Mouse (Mus musculus) adrenal gland, postnatal 0 days (tissue): ENCODE results near the gene Pafah1b3. TPM values are rescaled to one million over a fixed set of nuclear protein-coding genes. Genes with fewer than 3 reads are reported as not detected.

Experiments used
- polyA plus RNA-seq: library from polyadenylated mRNA; unstranded; fragments of >200 nt; fragmentation: Nextera tagmentation; extraction: Ambion mirVana; gene quantifications from 2 replicates; pipeline ENCODE4 v1.2.1, GENCODE M21; 2015

Gene Pafah1b3
- polyA plus RNA-seq, result 102 and 162 TPM in 2 replicates

DNA sequence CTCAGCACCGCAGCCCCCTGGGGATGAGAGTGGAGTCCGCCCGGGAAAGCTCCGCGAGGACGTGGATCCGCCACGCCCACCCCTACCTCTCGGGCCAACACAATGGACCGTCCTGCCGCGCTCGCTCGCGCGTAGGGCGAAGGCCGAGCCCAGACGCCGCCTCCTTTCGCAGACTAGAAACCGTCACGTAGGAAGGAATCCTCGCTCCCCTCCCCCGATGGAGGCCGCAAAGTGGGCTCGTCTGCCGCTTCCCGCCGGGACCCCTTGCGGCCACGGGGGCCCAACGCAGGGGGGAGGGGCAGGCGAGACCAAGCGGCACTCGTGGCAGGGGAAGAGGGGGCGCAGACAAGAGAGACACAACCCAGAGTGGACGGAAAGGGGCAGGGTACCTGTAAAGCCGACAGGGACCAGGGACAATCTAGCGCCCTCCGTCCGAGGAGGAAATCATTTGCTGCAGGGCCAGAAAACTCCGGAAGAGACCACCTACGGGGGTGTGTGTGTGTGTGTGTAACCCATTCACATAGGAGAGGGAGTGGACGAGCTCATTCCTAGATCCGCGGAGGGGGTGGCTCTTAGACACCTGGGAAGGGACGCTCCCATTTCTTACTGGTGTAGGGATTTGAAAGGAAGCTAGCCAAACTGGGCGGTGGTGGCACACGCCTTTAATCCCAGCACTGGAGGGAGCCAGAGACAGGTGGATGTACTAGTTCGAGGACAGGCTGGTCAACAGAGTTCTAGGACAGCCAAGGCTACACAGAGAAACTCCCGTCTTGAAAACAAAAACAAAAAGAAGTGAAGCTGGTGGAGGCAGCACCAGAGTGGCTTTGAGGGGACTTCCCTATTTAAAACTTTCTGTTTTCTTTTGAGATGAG is at the start of gene Pafah1b3:
TSS of gene Pafah1b3 (minus strand) at position 533 of the 872 bp plus-strand sequence.

DNA sequence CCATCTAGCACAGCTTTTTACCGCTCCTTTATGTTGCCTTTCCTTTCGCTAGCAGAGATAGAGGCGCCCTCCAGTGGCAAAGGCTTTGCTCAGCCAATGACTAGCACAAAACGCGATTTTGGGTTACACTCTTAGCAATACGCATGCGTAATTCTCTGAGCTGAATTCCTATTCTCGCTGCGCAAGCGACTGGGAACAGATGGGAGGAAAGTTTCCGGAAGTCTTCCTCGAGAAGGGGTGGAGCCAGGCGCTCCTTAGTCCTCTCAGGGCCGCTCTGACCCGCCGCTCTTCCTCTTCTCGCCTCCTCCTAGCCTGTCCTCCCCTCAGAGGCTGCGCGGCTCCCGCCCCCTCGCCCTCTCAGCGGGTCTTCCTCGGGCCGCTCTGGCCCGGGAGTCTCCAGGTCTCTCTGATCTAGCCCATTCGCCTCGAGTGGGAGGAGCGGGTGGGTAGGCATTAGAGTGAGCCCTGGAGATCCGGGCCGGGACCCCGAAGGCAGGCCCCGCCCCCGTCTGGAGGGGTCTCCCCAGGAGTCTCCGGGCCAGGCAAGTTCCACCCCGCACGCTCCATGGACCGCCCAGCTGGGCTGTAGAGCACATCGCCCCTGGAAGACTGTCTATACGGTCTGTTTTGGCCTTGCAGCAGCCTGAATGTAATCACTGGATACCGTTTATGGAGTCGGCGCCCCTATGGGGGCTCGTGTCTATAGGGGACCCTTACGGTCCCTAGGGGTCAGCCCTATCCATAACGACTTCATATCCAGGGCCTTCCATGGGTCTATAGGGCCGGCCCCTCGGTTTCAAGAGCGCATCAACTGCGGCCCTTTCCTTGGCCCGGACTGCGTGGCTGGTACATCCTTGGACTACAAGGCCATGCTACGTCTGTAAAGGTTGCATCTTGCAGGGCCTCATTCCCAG is 19.0 kb upstream of the Pafah1b3 start, which contains the start of gene Megf8:
TSS of gene Megf8 (plus strand) at position 633 of the 914 bp plus-strand sequence.

DNA sequence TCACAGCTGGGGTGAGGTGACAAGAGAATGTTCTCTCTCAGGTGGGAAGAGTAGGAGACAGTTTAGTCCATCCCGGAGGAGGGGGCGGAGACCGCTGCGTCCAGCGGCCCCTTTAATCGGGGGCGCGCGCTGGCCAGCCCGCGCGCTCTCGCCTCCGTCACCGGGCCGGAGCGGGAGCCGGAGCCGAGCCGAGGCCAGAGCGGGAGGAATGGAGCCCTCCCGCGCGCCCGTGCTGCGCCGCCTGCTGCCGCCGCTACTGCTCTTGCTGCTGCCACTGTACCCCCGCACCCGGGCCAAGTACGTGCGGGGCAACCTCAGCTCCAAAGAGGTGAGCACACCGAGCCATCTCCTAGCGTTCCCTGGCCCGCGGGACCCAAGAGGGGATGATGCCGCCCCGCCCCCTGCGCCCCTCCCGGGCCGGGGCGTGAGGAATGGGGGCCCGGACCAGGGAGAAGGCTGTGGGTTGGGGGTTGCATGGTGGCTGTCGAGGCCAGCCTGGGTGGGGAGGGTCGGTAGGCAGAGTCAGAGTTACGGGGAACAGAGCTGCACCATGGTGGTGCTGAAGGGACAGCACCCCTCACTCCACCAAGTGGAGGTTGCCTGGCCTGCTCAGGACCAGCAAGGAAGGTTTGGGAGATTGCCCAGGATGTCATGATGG is 8.3 kb upstream of the Pafah1b3 start, which contains the start of gene Tmem145:
TSS of gene Tmem145 (plus strand) at position 151 of the 658 bp plus-strand sequence.

DNA sequence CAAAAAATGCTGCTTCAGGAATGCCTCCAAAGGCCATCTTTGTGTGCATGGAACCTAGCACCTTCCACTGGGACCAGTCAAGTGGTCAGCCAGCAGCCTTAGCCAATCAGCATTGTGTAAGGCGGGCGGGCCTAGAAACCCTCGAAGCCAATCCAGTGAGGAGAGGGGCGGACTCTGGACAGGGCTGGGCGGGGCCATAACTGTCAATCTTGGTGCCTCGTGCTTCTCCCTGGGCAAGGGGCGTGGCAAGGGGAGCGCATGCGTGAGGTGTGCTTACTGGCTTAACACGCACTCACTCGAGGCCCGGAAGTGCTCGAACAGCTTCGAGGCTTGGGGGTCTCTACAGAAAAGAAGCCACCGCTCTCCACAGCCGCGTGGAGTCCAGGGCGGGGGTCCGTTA is 3.3 kb upstream of the Pafah1b3 start, which contains the start of gene Prr19:
TSS of gene Prr19 (plus strand) at position 349 of the 400 bp plus-strand sequence.

DNA sequence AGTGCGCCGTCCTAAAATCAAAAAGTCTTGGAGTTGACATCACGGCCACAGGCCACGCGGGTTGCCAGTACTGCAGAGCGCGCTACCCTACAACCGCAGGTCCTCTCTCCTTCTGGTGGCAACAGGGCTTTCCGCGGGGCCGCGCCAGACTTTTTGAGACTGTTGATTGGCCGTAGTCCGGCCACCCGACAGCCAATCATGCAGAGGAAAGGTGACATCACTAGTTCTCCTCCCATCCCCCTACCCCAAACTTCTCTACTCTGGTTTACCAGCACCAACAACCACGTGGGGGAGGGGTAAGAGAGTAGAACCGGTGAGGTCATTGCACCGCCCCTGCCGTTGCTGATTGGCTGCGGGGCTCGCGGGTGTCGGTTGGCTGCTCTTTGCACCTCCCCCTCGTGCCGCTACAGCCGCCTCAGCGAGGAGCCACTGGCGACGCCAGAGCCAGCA is 30.5 kb downstream of the Pafah1b3 start, which contains the start of gene Cic:
TSS of gene Cic (plus strand) at position 404 of the 450 bp plus-strand sequence.

DNA sequence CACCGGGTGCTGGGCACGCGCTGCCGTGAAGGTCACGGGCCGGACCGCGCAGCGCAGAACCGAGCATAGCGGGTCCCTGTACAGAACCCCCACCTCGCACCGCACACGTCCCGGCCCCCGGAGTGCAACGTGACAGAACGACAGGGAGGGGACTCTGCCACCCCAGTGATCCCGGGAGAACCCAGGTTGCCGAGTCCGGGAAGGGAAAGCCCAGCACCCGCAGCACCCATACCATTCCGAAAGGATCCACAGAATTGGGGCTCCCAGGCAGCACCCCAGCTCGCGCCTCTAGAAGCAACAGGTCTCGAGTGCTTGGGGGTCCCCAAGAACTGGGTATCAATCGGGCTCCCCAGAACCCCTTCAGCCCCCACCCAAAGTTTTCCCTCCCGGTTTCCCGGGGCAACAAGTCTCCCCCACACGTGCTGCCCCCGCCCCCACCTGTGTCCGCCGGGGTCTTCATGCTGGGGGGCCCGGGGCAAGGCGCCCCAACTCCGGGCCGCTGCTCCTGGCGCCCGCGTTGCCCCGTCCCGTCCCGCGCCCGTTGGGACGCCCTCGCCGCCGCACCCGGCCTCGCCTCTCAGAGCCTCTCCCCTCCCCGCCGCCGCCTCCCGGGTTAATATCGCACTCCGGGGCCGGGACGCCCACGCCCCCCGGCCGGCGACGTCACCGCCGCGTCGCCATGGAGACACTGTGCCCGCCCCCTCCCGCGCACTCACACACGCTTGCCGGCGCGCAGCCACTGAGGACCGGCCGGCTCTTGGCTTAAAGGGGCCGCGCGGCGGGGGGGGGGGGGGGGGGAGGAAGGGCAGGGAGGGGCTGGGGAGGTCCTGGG is 47.4 kb downstream of the Pafah1b3 start, which contains the start of gene Erf:
TSS of gene Erf (minus strand) at position 621 of the 832 bp plus-strand sequence.

Other genes with a start within 250 kb of the Pafah1b3 start
- 4.1 and 5.5 TPM in 2 replicates for gene Grik5, start 225.6 kb downstream of the Pafah1b3 start, polyA plus RNA-seq
- gene Zfp574, start 225.4 kb downstream of the Pafah1b3 start, polyA plus RNA-seq, result 14.3 and 18.7 TPM in 2 replicates
- gene Pou2f2, start 118.3 kb downstream of the Pafah1b3 start, polyA plus RNA-seq, result 4.9 and 12.6 TPM in 2 replicates
- gene Dedd2, start 77.4 kb downstream of the Pafah1b3 start, polyA plus RNA-seq, result 12.6 and 13.3 TPM in 2 replicates
- gene Zfp526, start 76.6 kb downstream of the Pafah1b3 start, polyA plus RNA-seq, result 1.5 and 2.4 TPM in 2 replicates
- gene Gsk3a, start 60.1 kb downstream of the Pafah1b3 start, polyA plus RNA-seq, result 8.4 and 10.2 TPM in 2 replicates
- gene Erf, start 47.2 kb downstream of the Pafah1b3 start, polyA plus RNA-seq, result 7.6 and 8.3 TPM in 2 replicates
- 21.1 and 23.1 TPM in 2 replicates for gene Cic, start 30.3 kb downstream of the Pafah1b3 start, polyA plus RNA-seq
- gene Prr19, start 3.4 kb upstream of the Pafah1b3 start, polyA plus RNA-seq, result 0.13 TPM in 1 of 2 replicates, not detected in the other
- 3.8 and 7.2 TPM in 2 replicates for gene Tmem145, start 8.1 kb upstream of the Pafah1b3 start, polyA plus RNA-seq
- 7.3 and 8.4 TPM in 2 replicates for gene Megf8, start 19.2 kb upstream of the Pafah1b3 start, polyA plus RNA-seq
- 0.87 and 12.3 TPM in 2 replicates for gene Cnfn, start 71.7 kb upstream of the Pafah1b3 start, polyA plus RNA-seq
- 12.9 and 34.8 TPM in 2 replicates for gene Lipe, start 100.7 kb upstream of the Pafah1b3 start, polyA plus RNA-seq
- 0.43 TPM in 1 of 2 replicates, not detected in the other for gene Cxcl17, start 114.9 kb upstream of the Pafah1b3 start, polyA plus RNA-seq
- 9.0 and 17.7 TPM in 2 replicates for gene Ceacam1, start 179.6 kb upstream of the Pafah1b3 start, polyA plus RNA-seq
- 0.08 TPM in 1 of 2 replicates, not detected in the other for gene Ceacam2, start 241.9 kb upstream of the Pafah1b3 start, polyA plus RNA-seq